Mouse (Mus musculus): ENCODE measurements around the gene Tcp10b.
"Not testable (repeated sequence)": the region's sequence is repeated elsewhere in the genome, so short reads cannot be mapped to it uniquely, and the experiment has no call there.

Gene Tcp10b

DNA sequence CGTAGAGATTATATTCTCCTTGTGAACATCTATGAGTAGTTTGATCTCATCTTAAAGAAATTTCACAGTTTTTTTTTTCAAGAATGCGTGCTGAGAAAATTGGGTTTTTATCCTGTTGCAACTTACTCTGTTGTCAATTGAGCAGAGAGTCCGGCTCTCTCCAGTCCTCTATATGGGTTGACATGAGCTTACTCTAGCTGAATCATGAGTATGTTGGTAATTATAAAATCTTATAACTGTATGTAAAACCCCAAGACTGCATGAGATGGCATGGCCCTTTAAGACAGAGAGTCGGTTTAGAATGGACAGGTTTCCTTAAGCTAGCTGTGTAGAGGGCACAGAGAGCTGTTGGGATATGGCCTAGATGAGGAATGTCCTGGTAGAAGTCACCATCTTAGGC is at the start of gene Tcp10b:
Tcp10b (plus strand) TSS at position 301 of the 400 bp plus-strand sequence.
- DNase-seq (ENCODE audit: low spot score in 2 of 2), result not testable (repeated sequence)

DNA sequence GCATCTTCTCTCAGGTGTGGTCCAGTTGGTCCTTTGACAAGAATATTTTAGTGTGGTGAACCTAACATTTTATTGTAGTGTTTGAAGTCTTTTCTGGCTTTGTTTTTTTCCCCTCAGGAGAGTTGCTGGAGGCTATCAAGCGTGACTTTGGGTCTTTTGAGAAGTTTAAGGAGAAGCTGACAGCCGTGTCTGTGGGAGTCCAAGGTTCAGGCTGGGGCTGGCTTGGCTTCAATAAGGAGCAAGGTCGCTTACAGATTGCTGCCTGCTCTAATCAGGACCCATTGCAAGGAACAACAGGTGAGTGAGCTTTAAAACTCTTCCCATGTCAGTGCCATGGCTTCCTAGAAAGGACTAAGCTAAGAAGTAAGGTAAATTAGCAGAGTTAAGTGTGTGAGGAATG is 47.6 kb upstream of the Tcp10b start:
- DNase-seq (ENCODE audit: low spot score in 2 of 2), result no peak

DNA sequence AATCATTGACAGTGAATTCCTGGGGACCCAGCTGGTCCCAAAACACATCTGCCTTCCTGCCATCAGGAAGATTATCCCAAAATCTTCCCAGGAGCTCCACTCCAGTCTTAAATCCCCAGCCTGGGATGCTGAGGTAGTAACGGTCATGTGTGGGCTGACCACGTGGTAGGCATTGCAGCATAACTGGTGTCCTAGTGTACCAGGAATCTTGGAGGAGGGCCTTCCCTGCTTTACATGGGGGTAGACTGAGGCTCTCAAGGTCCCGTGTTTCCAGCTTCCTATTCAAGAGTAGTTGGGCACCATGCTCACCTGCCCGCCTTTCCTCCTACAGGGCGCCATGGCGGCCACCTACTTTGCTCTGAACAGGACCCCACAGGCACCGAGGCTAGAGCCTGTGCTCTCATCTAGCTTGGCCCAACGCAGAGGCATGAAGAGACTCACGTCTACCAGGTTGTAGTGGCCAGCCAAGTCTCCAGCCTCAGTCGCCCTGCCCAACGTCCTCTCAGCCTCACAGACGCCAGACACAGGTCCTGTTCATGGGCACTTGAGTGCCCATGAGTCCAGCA is 24.2 kb upstream of the Tcp10b start:
- DNase-seq (ENCODE audit: low spot score in 2 of 2), result not testable (repeated sequence)

DNA sequence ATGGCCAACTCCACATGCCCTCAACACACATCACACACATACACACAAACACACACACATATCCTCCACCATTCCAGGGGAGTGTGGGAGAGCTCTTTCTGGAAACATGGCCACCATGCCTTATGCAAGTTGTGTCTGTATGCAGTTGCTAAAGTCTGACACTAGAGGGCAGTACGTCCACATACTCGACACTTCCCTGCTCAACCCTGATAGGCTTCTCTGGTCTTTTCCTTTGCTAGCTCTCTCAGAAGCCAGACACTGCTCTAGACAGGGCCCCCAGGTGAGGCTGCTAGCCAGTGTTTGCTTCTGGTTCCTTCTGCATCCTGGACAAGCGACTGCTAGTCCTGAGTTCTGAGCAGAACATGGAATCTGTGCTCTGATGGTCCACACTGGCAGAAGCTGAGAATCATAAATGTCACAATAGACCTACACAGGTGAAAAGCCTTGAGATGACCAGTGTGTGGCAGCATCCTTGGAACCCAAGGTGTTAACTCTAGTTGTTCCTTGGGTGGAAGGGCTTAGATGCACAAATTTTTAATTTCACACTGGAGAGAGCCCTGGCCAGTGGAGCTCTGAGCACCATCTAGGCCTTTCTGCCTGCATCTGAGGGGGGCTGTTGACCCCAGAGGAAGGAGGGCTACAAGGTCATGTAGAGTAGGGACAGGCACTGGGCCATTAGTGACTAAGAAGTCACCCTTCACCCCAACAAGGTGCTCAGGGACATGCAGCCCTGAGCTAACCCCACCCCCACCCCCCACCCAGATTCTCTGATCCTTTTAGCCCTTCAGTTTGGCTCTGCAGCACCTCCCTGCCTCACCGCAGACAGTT is 16.8 kb upstream of the Tcp10b start:
- peak in 1 of 2 experiments; percentile 18 for DNase-seq (ENCODE audit: low spot score in 2 of 2)

DNA sequence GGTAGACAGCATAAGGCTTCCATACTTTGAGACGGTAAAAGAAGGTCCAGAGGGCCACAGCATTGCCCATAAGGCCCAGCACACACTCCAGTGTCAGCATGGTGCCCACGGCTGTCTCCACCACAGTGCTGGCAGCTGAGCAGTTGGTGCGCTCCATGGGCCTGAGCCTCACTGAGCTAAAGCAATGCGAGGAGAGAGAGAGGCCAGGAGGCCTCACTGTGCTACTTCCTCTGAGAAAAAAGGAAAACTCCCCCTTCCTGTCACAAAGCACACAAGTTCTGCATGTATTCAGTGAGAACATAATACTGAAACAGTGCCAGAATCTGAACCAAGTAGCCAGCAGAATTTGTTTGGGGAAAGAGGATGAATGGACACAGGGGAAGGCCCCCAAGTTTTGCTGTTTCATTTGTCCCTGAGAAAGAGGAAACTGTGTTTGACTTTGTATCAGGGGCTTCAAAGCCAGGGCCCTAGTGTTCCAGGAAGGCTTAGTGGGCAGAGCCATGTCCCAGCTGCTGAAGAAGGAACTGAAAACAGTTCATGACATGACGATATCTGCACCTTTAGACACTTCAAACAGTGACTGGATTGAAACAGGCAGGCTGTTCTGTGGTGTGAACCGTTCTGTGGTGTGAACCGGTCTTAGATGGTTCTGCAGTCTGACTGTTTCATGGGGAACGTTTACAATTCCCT is 8.6 kb upstream of the Tcp10b start, which contains the start of gene Gpr31b:
Gpr31b (minus strand) TSS at position 173 of the 690 bp plus-strand sequence.
- not testable (repeated sequence) for DNase-seq (ENCODE audit: low spot score in 2 of 2)

DNA sequence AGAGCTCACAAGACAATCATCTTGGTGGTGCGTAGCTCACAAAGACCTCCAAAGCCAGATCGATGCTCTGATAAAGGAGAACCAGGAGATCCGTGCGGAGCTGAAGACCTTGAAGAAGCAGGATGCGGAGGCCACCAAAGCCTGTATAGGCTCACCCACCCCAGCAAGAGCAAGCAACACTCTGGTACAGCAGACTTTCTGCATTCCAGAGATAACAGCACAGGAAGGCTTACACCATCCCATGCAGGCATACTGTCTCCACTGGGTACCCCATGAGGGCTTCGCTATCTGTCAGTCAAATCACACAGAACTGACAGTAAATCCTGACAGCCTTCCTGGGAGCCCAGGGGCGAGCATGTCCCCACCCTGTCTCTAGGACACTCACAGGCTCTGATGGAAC is 2.0 kb downstream of the Tcp10b start:
- not testable (repeated sequence) for DNase-seq (ENCODE audit: low spot score in 2 of 2)

DNA sequence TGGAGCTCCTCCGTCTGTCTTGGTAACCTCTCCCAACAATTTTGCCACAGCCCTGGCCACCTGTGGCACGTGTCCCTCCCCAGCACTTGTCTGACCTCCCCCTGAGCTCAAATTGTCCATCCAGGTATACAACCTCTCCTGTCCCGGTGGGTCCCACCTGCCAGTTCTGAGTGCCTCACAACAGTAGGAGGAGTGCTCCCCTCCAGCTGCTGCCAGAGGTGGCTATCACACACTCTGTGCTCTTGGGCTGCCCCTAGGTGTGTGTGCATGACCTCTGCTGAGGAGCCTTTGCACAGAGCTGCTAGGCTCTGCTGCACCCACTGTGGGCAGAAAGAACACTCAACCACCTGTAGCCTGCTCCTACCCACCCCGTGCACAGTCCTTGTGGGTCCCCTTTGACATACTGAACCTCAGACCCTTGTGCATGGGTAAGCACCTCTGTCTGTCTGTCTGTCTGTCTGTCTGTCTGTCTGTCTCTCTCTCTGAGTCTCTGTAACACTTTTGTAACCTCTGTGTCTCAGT is 7.0 kb downstream of the Tcp10b start:
- DNase-seq (ENCODE audit: low spot score in 2 of 2), result not testable (repeated sequence)

DNA sequence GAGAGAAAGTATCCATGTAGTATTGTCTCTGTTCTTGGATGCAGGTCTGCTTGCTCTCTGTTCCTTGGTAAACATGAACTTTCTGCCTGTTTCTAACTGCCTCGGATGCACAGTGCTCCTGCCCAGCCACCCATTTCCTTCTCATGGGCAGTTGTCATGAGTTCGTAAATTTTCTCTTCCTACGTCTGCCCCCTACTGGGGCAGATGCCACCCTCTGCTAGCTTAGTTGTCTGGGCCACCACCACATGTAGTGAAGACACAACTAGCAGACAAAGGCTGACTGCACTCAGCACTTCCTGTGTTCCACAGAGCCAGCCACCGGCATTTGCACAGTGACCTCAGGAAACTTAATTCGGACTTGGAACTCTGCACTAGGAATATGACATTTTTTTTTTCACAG is 8.3 kb downstream of the Tcp10b start:
- DNase-seq (ENCODE audit: low spot score in 2 of 2), result not testable (repeated sequence)

DNA sequence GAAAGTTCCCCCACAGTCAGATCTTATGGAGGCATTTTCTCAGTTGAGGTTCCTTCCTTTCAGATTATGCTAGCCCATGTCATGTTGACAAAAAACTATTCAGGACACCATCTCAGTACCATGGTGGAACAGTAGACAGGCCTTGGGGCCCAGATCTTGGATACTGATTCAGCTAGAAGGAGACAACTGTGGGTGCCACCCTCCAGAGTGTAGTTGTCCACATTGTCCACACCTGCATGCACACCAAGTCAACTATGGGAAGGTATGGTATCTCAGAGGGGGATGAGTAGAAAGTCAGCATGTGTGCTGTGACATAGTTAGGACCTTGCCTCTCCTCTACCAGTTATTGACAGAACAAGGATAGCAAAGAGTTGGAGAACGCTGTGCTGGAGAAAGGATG is 30.6 kb downstream of the Tcp10b start:
- not testable (repeated sequence) for DNase-seq (ENCODE audit: low spot score in 2 of 2)

DNA sequence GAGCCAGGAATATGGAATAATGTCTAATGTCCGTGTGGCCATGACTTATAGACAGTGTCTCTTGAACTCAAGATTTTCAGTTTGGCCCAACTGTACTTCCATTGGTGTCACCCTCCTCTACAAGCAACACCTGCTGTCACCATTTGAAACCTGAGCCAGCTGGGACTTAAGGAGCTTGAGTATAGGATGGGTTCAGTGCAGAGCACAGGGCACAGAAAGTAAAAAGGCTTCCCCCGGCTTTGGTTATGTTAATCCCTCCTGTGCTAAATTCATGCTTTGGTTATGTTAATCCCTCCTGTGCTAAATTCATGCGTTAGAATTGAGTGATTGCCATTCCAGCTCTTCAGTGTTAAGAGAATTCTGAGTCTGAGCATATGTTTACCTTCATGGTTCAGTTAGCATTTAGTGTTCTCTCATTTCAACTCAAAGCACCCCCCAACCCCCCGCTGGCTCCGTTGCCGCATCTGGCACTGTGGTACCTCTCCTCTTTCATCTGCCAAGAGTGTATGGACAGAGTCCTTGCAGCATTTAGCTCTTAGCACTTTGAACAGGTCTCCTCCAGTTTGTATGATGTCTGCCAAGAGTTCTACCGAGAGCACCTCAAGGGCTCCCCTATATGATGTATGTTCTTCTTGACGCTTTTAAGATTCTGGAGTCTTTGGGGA is 31.3 kb downstream of the Tcp10b start:
- DNase-seq (ENCODE audit: low spot score in 2 of 2), result not testable (repeated sequence)

DNA sequence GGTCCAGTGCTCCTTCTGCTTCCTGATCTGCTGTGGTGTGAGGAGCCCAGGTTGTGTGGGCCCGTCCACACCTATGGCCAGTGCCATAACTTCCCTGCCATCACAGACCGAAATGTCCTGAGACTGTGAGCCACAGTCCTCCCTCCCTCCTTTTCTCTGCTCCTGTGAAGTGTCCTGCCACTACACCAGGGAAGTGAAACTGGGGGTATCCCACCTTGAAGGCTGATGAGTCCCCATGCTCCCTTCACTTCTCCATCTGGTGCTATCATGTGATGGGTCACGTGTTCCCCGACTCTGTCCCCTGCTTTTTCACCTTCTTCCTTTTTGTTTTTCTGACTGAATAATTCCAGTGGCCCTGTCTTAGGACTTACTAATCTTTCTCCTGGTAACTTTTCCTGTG is 32.1 kb downstream of the Tcp10b start:
- not testable (repeated sequence) for DNase-seq (ENCODE audit: low spot score in 2 of 2)

DNA sequence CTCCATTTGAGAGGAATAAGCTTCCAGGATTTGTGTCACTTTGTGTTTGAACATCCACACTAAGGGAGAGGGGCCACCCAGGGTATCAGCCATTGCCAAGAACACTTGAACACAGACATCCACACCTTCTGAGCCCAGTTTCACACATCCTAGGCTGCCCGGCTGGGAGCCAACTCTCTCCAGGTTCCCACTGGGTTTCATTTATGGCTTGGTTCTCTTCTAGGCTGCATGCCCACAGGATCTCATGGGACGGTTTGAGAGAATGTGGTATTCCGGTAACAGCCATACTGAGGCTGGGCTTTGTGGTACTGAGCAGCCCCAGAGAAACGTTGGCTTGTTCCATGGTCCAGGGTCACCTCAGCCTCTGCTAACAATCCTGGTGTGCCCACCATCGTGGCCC is 45.7 kb downstream of the Tcp10b start:
- DNase-seq (ENCODE audit: low spot score in 2 of 2), result not testable (repeated sequence)

DNA sequence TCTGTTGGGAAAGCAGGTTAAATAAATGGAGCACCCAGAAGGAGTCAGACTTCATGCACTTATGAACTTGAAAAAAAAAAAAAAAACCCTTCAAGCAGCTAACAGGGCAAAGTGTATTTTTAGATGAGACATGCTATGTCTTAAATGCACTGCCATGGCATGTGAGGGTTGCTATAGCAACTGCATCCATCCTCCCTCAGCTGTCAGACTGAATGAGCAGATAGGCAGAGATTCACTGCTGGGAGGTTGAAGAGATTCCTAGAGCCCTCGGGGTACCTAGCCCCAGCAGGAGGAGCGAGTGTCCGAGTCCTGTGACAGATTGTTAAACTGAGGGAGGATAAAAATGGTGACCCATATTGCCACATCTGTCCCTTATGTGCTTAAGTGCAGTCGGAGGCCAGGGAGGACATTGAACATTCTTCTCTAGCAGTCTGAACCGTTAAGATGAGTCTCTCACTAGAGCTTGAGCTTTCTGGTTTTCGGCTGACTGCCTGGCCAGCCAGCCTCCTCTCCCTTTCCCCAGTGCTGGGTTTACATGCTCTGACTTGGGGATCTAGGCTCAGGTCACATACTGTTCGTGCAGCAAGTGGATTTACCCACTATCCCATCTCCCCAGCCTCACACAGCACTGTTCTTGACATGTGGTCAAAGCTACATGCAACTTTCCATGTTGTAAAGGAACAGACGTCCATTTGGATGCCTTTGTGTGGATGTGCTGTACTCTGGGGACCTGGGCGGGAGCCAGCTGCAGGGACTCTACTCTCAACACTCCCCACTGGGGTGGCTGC is 51.8 kb downstream of the Tcp10b start:
- not testable (repeated sequence) for DNase-seq (ENCODE audit: low spot score in 2 of 2)

DNA sequence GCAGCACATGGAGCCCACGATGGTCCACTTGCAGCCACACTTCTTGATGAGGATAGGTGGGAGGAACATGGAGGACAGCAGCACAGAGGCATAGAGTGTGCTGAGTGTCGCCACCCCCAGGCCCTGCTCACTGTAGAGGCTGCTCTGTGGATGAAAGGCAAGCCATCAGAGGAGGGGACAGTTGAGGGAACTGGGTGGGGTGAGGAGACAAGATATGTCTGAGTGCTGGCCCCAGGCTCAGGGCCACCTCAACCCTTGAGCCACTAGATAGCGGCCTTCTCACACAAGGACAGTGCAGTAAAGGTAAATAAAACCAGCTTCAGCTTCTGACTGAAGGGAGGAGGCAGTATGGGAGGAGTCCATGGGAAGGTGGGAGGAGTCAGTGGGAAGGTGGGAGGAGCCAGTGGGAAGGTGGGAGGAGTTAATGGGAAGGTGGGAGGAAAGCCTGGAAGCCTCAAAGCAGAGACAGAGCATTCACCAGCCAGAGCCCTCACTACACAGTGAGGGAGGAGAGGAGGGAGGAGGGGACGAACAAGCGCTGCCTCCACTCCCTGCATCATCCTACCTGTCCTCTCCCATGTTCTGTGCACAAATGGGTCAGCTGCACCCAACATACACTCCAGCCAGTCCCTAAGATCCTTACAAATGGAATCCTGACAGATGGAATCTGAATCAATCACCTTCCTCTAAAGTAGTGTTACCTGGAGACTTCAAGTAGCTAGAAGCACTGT is 62.6 kb downstream of the Tcp10b start:
- DNase-seq (ENCODE audit: low spot score in 2 of 2), result not testable (repeated sequence)

DNA sequence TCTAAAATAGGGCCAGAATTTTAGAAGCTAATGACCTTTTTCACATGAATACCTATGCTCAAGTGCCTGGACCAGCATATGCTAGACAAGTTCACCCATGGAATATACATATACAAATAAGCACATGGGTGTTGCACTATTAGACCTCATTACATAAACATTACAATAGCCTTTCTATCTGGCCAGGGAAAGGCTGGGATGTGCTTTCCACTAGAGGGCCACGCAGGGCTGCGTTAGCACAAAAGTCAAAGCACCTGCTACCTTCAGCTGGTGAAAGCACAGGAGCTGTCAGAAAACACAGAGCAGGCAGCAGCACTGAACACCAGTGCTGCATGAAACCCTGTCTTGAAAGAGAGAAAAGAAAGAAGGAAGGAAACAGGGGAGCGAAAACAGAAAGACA is 63.3 kb downstream of the Tcp10b start:
- not testable (repeated sequence) for DNase-seq (ENCODE audit: low spot score in 2 of 2)

DNA sequence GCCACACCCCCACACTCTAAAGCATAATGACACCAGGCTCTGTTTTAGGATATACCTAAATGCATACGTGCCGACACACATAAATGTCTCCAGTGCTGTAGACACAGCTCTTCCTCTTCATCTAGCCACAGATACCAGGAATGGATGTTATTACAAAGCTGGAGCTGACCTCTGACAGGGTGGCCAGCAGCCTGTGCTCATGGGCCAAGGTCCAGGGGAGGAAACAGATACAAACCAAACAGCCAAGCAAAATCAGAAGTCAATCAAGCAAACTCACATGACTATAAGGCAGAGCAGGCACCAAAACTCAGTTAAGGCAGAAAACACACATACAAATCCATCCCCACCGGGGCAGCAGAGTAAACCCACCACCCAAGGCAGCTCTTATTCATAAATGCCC is 68.4 kb downstream of the Tcp10b start:
- DNase-seq (ENCODE audit: low spot score in 2 of 2), result not testable (repeated sequence)

DNA sequence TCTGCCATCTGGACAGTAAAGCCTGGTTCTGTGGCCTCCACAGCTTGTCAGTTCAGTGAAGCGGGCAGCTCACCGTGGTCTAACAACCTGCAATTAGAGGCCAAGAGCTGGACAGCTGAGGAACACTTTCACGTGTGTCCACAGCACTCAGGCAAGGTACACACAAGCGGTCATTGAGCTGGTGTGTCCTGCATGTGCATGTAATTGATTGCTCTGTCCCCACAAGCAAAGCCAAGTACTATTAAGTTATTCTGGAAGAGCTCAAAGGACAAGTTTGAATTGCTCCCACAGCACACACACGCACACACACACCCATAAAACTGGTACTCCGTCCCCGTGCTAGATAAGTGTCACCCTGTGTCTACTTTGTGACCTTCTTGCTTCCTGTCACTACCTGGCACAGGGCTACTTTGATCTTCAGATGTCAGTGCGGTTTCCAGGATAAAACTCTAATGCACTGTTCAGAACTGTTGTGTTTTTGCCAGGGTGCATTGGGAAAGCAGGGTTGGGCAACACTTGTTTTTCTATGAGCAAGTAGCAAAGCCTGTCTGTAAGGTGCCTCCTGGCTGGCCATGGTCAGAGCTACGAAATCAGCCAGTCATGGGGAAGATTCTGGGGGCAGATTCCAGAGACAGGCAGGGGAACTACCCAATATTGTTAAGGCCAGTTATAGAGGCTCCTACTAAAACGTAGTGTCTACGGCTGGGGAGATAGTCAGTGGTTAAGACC is 69.0 kb downstream of the Tcp10b start:
- not testable (repeated sequence) for DNase-seq (ENCODE audit: low spot score in 2 of 2)

DNA sequence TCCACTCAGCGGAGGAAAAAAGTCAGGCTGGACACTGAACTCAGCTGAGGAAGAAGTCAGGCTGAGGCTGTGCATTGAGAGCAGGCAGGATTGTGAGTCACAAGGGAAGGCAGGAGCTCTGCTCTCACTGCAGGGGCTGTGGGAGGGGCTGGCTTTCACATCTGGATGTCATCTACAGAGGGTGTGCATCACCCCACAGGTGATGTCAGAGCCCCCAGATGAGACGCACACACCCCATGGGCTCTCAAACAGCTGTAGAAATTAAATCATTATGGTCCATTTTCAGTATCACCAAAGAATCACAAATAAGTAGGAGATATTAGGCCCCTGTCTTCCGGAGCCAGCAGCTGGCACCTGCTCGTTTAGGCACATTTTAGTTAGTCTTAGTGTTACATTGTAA is 70.8 kb downstream of the Tcp10b start, which contains the start of gene Unc93a:
Unc93a (minus strand) TSS at position 101 of the 400 bp plus-strand sequence.
- DNase-seq (ENCODE audit: low spot score in 2 of 2), result not testable (repeated sequence)

Measured in spleen, postnatal 4 days (tissue).